Mouse (Mus musculus) neural tube, embryonic 11.5 days (tissue): ENCODE measurements around the gene Mmp19. TPM values are rescaled to one million over a fixed set of nuclear protein-coding genes. Genes with fewer than 3 reads are reported as not detected.

ENCODE experiments used
- ATAC-seq: fragments of 200-750 bp; cut with Nextera tagmentation; 2 replicates; pipeline ENCODE4 v1.8.0; 2017; ENCODE audit warnings: moderate number of reproducible peaks, mild to moderate bottlenecking, moderate TSS enrichment, moderate library complexity; ENCODE audit not compliant: insufficient read depth, low FRiP score, low TSS enrichment
- DNase-seq: peaks from one replicate; pipeline ENCODE4 v3.0.0-alpha.2; 2015; ENCODE audit warnings: low spot score
- H3K27ac ChIP-seq: fragments of 300-500 bp; sonication (generic); 2 replicates; pipeline ENCODE4 v1.5.1; 2014; ENCODE audit warnings: low read depth, mild to moderate bottlenecking, low read length
- H3K27me3 ChIP-seq: fragments of 300-500 bp; sonication (generic); 2 replicates; pipeline ENCODE4 v1.6.1; 2014; ENCODE audit warnings: mild to moderate bottlenecking, low read length, mixed read lengths; ENCODE audit not compliant: control insufficient read depth, insufficient read depth
- H3K36me3 ChIP-seq: fragments of 300-500 bp; sonication (generic); 2 replicates; pipeline ENCODE4 v1.6.1; 2014; ENCODE audit warnings: mild to moderate bottlenecking, low read length, moderate library complexity, mixed read lengths; ENCODE audit not compliant: control insufficient read depth, insufficient read depth
- H3K4me1 ChIP-seq: fragments of 300-500 bp; sonication (generic); 2 replicates; pipeline ENCODE4 v1.6.1; 2014; ENCODE audit warnings: low read length, mixed read lengths; ENCODE audit not compliant: control insufficient read depth, insufficient read depth
- H3K4me2 ChIP-seq: fragments of 300-500 bp; sonication (generic); 2 replicates; pipeline ENCODE4 v1.6.1; 2014; ENCODE audit warnings: low read depth, mild to moderate bottlenecking, moderate library complexity
- H3K4me3 ChIP-seq: fragments of 300-500 bp; sonication (generic); 2 replicates; pipeline ENCODE4 v1.5.1; 2014; ENCODE audit warnings: low read depth, low read length
- H3K9ac ChIP-seq: fragments of 300-500 bp; sonication (generic); 2 replicates; pipeline ENCODE4 v1.6.1; 2014; ENCODE audit warnings: mild to moderate bottlenecking, low read length
- H3K9me3 ChIP-seq: fragments of 300-500 bp; sonication (generic); 2 replicates; pipeline ENCODE4 v1.6.1; 2016; ENCODE audit warnings: low read length; ENCODE audit not compliant: control insufficient read depth
- WGBS: fragments of 180-500 bp; shearing (Covaris S2); extraction: QIAGEN DNeasy Blood & Tissue Kit; methylation state at CpG from one replicate; pipeline ENCODE4 v1.1.7; 2014; 5-methylcytosine and 5-hydroxymethylcytosine counted together
- polyA plus RNA-seq: library from polyadenylated mRNA; unstranded; fragments of >200 nt; fragmentation: Nextera tagmentation; extraction: Ambion mirVana; gene quantifications from 2 replicates; pipeline ENCODE4 v1.2.1, GENCODE M21; 2014

Mmp19 gene
- polyA plus RNA-seq, 1 experiment from 2014 or later, result 0.32 TPM

DNA sequence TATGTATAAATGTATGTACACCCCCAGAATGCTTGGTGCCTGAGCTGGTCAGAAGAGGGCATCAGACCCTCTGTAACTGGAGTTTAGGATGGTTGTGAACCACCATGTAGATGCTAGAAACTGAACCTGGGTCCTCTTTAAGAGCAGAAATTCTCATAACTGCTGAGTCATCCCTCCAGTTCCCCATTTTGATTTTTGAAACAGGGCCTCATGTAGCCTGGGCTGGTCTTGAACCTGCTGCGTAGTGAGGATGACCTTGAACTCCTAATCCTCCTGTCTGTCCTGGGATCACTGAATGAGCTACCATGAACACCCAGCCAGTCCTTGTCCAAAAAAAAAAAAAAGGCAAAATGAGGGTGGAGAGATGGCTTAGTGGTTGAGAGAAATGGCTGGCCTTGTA is 2.5 kb downstream of the Mmp19 start:
- Histone ChIP-seq H3K9me3 (no peaks in the 10 kb centered on the region), H3K4me2 (no peak overlapping the region), H3K27me3 (no peaks in the 10 kb centered on the region), H3K4me1 (no peaks in the 10 kb centered on the region), H3K27ac (no peak overlapping the region), H3K36me3 (no peaks in the 10 kb centered on the region), H3K4me3 (no peak overlapping the region), H3K9ac (no peak overlapping the region)
- 93% methylated on average over 1 of the region's 1 CpGs for WGBS
- ATAC-seq (no peak), DNase-seq (no peak)

GRCm38 (mm10) chr10:128794391-128794790 is 3.7 kb downstream of the Mmp19 start:
- Histone ChIP-seq H3K4me2 (no peak overlapping the region), H3K36me3 (no peaks in the 10 kb centered on the region), H3K9ac (no peak overlapping the region), H3K9me3 (no peaks in the 10 kb centered on the region), H3K27ac (no peak overlapping the region), H3K27me3 (no peaks in the 10 kb centered on the region), H3K4me3 (no peak overlapping the region), H3K4me1 (no peaks in the 10 kb centered on the region)
- ATAC-seq (no peak), DNase-seq (no peak)
- WGBS, result 93% methylated on average over 4 of the region's 5 CpGs

DNA sequence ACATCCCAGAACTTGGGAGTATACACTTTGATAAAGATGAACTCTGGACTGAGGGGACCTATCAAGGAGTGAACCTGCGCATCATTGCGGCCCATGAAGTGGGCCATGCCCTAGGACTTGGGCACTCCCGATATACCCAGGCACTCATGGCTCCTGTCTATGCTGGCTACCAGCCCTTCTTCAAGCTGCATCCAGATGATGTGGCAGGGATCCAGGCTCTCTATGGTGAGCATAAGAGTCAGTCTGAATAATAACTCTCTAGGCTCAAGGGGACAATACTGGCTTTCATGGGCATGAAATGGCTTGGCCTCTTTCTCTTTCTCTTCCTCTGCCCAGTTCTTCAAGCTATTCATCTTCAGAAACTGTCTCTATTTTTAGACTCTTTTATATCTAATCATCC is 4.9 kb downstream of the Mmp19 start:
- Histone ChIP-seq H3K9me3 (no peaks in the 10 kb centered on the region), H3K4me1 (no peaks in the 10 kb centered on the region), H3K4me3 (no peak overlapping the region), H3K27me3 (no peaks in the 10 kb centered on the region), H3K27ac (no peak overlapping the region), H3K4me2 (no peak overlapping the region), H3K36me3 (no peaks in the 10 kb centered on the region), H3K9ac (no peak overlapping the region; the same call in 1 of the 2 replicates)
- no peak for DNase-seq
- 96% methylated on average over 3 of the region's 3 CpGs for WGBS
- ATAC-seq, result no peak

DNA sequence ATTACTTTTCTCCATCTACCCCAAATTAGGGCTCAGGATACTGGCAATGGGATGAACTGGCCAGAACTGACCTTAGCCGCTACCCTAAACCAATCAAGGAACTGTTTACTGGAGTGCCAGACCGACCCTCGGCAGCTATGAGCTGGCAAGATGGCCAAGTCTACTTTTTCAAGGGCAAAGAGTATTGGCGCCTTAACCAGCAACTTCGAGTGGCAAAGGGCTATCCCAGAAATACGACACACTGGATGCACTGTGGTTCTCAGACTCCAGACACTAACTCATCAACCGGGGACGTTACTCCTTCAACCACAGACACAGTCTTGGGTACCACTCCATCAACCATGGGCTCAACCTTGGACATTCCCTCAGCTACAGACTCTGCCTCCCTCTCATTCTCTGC is 8.0 kb downstream of the Mmp19 start:
- Histone ChIP-seq H3K4me2 (no peak overlapping the region), H3K27ac (no peak overlapping the region), H3K4me1 (peaks cover 6% of the 10 kb centered on the region; the same call in 1 of the 2 replicates), H3K4me3 (no peak overlapping the region), H3K27me3 (no peaks in the 10 kb centered on the region), H3K9ac (no peak overlapping the region), H3K9me3 (no peaks in the 10 kb centered on the region), H3K36me3 (0 out of 2 replicates have a peak, but pooled peaks cover 7% of the 10 kb centered on the region)
- 95% methylated on average over 8 of the region's 8 CpGs for WGBS
- no peak for ATAC-seq
- DNase-seq, result no peak

DNA sequence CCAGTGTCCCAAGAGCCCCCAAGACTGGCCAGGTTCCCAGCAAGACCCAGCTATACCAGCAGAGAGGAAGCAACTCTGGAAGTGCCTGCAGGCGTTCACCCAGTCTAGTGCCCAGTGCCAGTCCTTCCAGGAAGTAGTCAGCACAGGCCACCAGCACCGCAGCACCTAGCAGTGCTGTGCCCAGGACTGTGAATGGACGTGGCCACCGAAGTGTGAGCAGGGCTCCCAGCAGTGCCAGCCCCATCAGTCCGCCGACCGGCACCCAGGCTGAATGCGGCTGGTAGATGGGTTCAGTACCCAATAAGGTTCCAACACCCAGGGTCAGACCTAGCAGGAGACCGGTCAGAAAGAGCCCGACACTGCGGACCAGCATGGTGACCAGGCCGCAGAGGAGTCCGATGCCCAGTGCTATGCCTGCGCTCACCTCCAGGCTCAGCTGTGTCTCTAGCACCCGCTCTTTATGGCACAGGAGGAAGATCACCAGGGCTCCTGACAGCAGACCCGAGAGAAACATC is 11.3 kb downstream of the Mmp19 start:
- Histone ChIP-seq H3K4me2 (no peak overlapping the region), H3K27me3 (no peaks in the 10 kb centered on the region), H3K36me3 (peaks cover 7% of the 10 kb centered on the region; the same call in 1 of the 2 replicates), H3K4me3 (no peak overlapping the region), H3K9me3 (no peaks in the 10 kb centered on the region), H3K27ac (no peak overlapping the region), H3K9ac (no peak overlapping the region), H3K4me1 (peaks cover 16% of the 10 kb centered on the region)
- 90% methylated on average over 16 of the region's 16 CpGs for WGBS
- no peak for DNase-seq
- ATAC-seq, result no peak

DNA sequence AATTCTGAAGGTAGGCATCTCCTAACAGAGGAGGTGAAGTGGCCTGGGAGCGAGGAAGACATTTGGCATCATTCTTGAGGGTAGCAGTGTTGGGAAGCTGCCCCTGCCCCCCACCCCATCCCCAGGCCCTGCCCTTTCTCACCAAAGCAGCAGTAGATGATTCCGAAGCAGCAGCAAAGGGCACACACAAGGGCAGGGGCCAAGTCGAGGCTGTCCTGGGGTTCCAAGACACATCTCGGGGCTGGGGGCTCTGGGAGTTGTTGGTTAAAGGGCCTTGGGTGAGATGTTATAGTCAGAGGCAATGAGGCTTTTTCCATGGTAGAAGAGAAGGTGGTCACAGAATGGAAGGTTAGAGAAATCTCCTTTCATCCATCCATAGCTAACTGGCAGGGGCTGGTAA is 12.2 kb downstream of the Mmp19 start:
- H3K27me3 ChIP-seq, result no peaks in the 10 kb centered on the region
- peak overlapping the region; percentile 76; the same call in 1 of the 2 replicates for H3K4me3 ChIP-seq
- ATAC-seq (no peak), DNase-seq (no peak)
- peak overlapping the region; percentile 90 for H3K4me2 ChIP-seq
- peak overlapping the region; percentile 83; the same call in 1 of the 2 replicates for H3K9ac ChIP-seq
- no peaks in the 10 kb centered on the region for H3K9me3 ChIP-seq
- H3K36me3 ChIP-seq, result peaks cover 7% of the 10 kb centered on the region; the same call in 1 of the 2 replicates
- H3K27ac ChIP-seq, result no peak overlapping the region
- peaks cover 24% of the 10 kb centered on the region for H3K4me1 ChIP-seq
- WGBS, result 63% methylated on average over 4 of the region's 4 CpGs

DNA sequence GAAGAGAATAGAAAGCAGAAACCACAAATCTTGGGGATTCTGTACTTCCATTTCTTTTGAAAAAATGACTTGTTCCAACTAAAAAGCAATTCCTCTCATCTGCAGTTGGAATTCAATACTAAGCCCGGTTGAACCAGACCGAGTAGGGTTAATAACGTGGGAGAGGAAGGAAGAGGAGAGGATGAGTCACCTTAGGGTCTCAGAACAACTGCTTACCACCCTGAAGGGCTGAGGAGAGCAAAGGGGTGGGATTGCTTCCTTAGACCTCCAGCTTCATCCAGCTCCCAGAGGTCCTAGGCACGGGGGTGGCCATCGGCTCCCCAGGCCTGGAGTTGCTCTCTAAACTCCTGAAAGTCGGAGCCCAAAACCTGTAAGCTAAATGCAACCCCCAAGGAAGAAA is 12.7 kb downstream of the Mmp19 start:
- Histone ChIP-seq H3K36me3 (peaks cover 7% of the 10 kb centered on the region; the same call in 1 of the 2 replicates), H3K27ac (no peak overlapping the region), H3K4me1 (peaks cover 24% of the 10 kb centered on the region), H3K27me3 (no peaks in the 10 kb centered on the region), H3K9ac (peak overlapping the region; percentile 83), H3K9me3 (no peaks in the 10 kb centered on the region), H3K4me2 (peak overlapping the region; percentile 90), H3K4me3 (peak overlapping the region; percentile 76)
- ATAC-seq (no peak), DNase-seq (no peak)
- WGBS, result 23% methylated on average over 6 of the region's 6 CpGs

- Histone ChIP-seq H3K9me3 (no peaks in the 10 kb centered on the region), H3K36me3 (peaks cover 7% of the 10 kb centered on the region; the same call in 1 of the 2 replicates), H3K9ac (peak within 1 kb of the TSS; percentile 83), H3K4me3 (peak within 1 kb of the TSS; percentile 76), H3K27me3 (no peaks in the 10 kb centered on the region), H3K4me2 (peak within 1 kb of the TSS; percentile 90), H3K4me1 (peaks cover 24% of the 10 kb centered on the region), H3K27ac (peak within 1 kb of the TSS; percentile 92)
- ATAC-seq, result peak; percentile 13; the same call in 1 of the 2 replicates
- DNase-seq, result no peak
- WGBS, result under 1% methylated on average over 14 of the region's 14 CpGs
These were observed 13.1 kb downstream of the Mmp19 start, which contains the start of gene Dnajc14 for GRCm38 (mm10) chr10:128803771-128804270. Dnajc14 (plus strand) TSS chr10:128804062.
